8 mouse cellular contexts compared by ENCODE assay signal in the genomic region with DNA sequence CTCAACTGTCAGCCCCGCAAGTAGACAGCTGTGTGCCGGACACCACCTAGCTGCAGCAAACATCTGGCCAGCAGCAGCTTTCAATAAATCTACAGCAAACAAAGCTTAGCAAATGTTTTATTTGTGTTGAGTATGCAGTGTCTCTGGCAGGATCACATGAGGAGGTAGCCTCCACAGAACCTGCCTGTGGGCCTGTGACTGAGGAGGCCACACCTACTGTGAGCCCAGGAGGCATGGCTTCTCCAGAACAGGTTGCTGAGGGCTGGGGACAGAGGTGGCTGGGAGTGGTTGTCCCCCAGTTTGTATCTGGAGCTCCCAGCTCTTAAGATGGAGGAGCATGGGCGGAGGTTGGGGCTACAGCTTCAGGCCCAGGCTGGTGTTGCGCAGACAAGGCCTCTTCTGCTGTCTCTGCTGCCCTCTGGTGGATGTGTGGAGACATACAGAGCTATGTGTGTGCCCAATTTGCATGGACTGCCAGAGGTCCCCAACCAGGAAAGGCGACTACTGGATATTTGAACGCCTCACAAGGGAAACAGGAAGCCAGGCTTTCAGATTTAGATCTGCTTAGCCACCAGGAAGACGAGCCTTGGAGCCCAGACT. TPM values are rescaled to one million over a fixed set of nuclear protein-coding genes. Genes with fewer than 3 reads are reported as not detected.
DNase-seq lines count a peak whose midpoint lies in the region; ATAC-seq and TF ChIP-seq lines count a peak whose summit lies in the region.

No protein-coding gene starts in this region.

- peak; percentile 97 for TF ChIP-seq CTCF in intestine, postnatal 0 days (IDR thresholded peaks at IDR 0.05; ENCODE audit: low read depth)

- no peak overlapping the region for H3K4me3 ChIP-seq in intestine, postnatal 0 days (ENCODE audit: low read depth, low read length)
- no peak overlapping the region for H3K4me3 ChIP-seq in limb, embryonic 11.5 days (ENCODE audit: low read depth, low read length)
- no peak overlapping the region for H3K4me3 ChIP-seq in midbrain, embryonic 14.5 days (replicated peaks; ENCODE audit: low read depth, low read length)

- H3K36me3 ChIP-seq in intestine, postnatal 0 days (ENCODE audit: control insufficient read depth, insufficient read depth) = peaks cover 50% of the 10 kb centered on the region
- H3K36me3 ChIP-seq in limb, embryonic 11.5 days (ENCODE audit: control insufficient read depth, insufficient read depth, low read length) = peaks cover 12% of the 10 kb centered on the region; the same call in 1 of the 2 replicates
- peaks cover 52% of the 10 kb centered on the region for H3K36me3 ChIP-seq in midbrain, embryonic 14.5 days (ENCODE audit: control insufficient read depth, insufficient read depth, low read length)

- no peaks in the 10 kb centered on the region for H3K4me1 ChIP-seq in intestine, postnatal 0 days (replicated peaks; ENCODE audit: control insufficient read depth, insufficient read depth, low read length)
- no peaks in the 10 kb centered on the region for H3K4me1 ChIP-seq in limb, embryonic 11.5 days (ENCODE audit: control insufficient read depth, insufficient read depth, low read length)
- no peaks in the 10 kb centered on the region for H3K4me1 ChIP-seq in midbrain, embryonic 14.5 days (ENCODE audit: control insufficient read depth, insufficient read depth, low read length)

- WGBS in intestine, postnatal 0 days = 28% methylated on average over 7 of the region's 7 CpGs
- WGBS in limb, embryonic 11.5 days = 33% methylated on average over 7 of the region's 7 CpGs
- WGBS in midbrain, embryonic 14.5 days = 34% methylated on average over 7 of the region's 7 CpGs

- no peaks in the 10 kb centered on the region for H3K9me3 ChIP-seq in intestine, postnatal 0 days (ENCODE audit: control insufficient read depth)
- no peaks in the 10 kb centered on the region for H3K9me3 ChIP-seq in limb, embryonic 11.5 days (ENCODE audit: control insufficient read depth, low read length)
- no peaks in the 10 kb centered on the region for H3K9me3 ChIP-seq in midbrain, embryonic 14.5 days (ENCODE audit: control insufficient read depth, low read length)

- H3K9ac ChIP-seq in intestine, postnatal 0 days (ENCODE audit: low read depth, low read length) = no peak overlapping the region
- H3K9ac ChIP-seq in limb, embryonic 11.5 days (ENCODE audit: low read length) = no peak overlapping the region
- no peak overlapping the region for H3K9ac ChIP-seq in midbrain, embryonic 14.5 days (replicated peaks; ENCODE audit: low read length)

- H3K4me2 ChIP-seq in intestine, postnatal 0 days (replicated peaks; ENCODE audit: low read depth) = no peak overlapping the region
- H3K4me2 ChIP-seq in limb, embryonic 11.5 days (ENCODE audit: low read depth, severe bottlenecking) = no peak overlapping the region
- no peak overlapping the region for H3K4me2 ChIP-seq in midbrain, embryonic 14.5 days (ENCODE audit: low read length)

- H3K27ac ChIP-seq in intestine, postnatal 0 days (ENCODE audit: low read depth, low read length) = no peak overlapping the region
- no peak overlapping the region; the same call in 1 of the 2 replicates for H3K27ac ChIP-seq in limb, embryonic 11.5 days (replicated peaks; ENCODE audit: low read depth, low read length)
- H3K27ac ChIP-seq in midbrain, embryonic 14.5 days (replicated peaks; ENCODE audit: low read depth, low read length) = peak overlapping the region; percentile 67

- no peaks in the 10 kb centered on the region for H3K27me3 ChIP-seq in intestine, postnatal 0 days (replicated peaks; ENCODE audit: control insufficient read depth, insufficient read depth, low read length)
- H3K27me3 ChIP-seq in limb, embryonic 11.5 days (ENCODE audit: control insufficient read depth, insufficient read depth, low read length) = no peaks in the 10 kb centered on the region
- H3K27me3 ChIP-seq in midbrain, embryonic 14.5 days (ENCODE audit: control insufficient read depth, insufficient read depth, low read length) = no peaks in the 10 kb centered on the region

- peak; percentile 46 to 55 for DNase-seq in urinary bladder, adult 18-20 months (ENCODE audit: low spot score in 2 of 2)
- DNase-seq in urinary bladder, postnatal 10 days (ENCODE audit: low spot score) = no peak
- peak; percentile 90 for DNase-seq in embryo, embryonic 11 days
- peak; percentile 88 for DNase-seq in limb, embryonic 11.5 days (ENCODE audit: low spot score)
- peak; percentile 93 for DNase-seq in midbrain, embryonic 14.5 days
- DNase-seq in spleen, adult 12 weeks (ENCODE audit: low spot score) = peak; percentile 73

- peak; percentile 96 for ATAC-seq in granulocyte monocyte progenitor cell, adult 5-6 weeks (replicated peaks; ENCODE audit: poor library complexity, severe bottlenecking)
- ATAC-seq in intestine, postnatal 0 days = peak; percentile 76
- ATAC-seq in limb, embryonic 11.5 days (ENCODE audit: insufficient number of reproducible peaks, low FRiP score, low TSS enrichment, low read depth) = 0 out of 2 replicates have a peak, but pooled peaks have one; percentile 56
- ATAC-seq in midbrain, embryonic 14.5 days (ENCODE audit: low FRiP score, low TSS enrichment) = peak; percentile 81; the same call in 1 of the 2 replicates

RNA-seq across cellular contexts. Expression of a gene that starts 5.5 kb away (rescaled TPM):
- total RNA-seq in granulocyte monocyte progenitor cell, adult 5-6 weeks (2014; fragmentation: Nextera tagmentation) = 1.1 and 4.0 TPM in 2 replicates
- not detected in 2 replicates for total RNA-seq in granulocyte monocyte progenitor cell, adult 5-6 weeks (2017)
- polyA plus RNA-seq in intestine, postnatal 0 days (2015; fragmentation: Nextera tagmentation; extraction: Ambion mirVana) = 1.1 and 1.2 TPM in 2 replicates
- 1.8 and 2.8 TPM in 2 replicates for polyA plus RNA-seq in limb, embryonic 11.5 days (2014; fragmentation: Nextera tagmentation; extraction: Ambion mirVana)
- 2.9 and 4.4 TPM in 2 replicates for polyA plus RNA-seq in midbrain, embryonic 14.5 days (2014; fragmentation: Nextera tagmentation; extraction: Ambion mirVana)

RNA-seq across cellular contexts. Expression of a gene that starts 8.1 kb away (rescaled TPM):
- 68.9 and 102 TPM in 2 replicates for total RNA-seq in granulocyte monocyte progenitor cell, adult 5-6 weeks (2014; fragmentation: Nextera tagmentation)
- total RNA-seq in granulocyte monocyte progenitor cell, adult 5-6 weeks (2017) = 73.9 and 74.9 TPM in 2 replicates
- polyA plus RNA-seq in intestine, postnatal 0 days (2015; fragmentation: Nextera tagmentation; extraction: Ambion mirVana) = 135 and 146 TPM in 2 replicates
- polyA plus RNA-seq in limb, embryonic 11.5 days (2014; fragmentation: Nextera tagmentation; extraction: Ambion mirVana) = 202 and 207 TPM in 2 replicates
- polyA plus RNA-seq in midbrain, embryonic 14.5 days (2014; fragmentation: Nextera tagmentation; extraction: Ambion mirVana) = 181 and 186 TPM in 2 replicates

RNA-seq across cellular contexts. Expression of a gene that starts 8.1 kb away (rescaled TPM):
- total RNA-seq in granulocyte monocyte progenitor cell, adult 5-6 weeks (2014; fragmentation: Nextera tagmentation) = 335 and 353 TPM in 2 replicates
- total RNA-seq in granulocyte monocyte progenitor cell, adult 5-6 weeks (2017) = 257 and 296 TPM in 2 replicates
- 139 and 144 TPM in 2 replicates for polyA plus RNA-seq in intestine, postnatal 0 days (2015; fragmentation: Nextera tagmentation; extraction: Ambion mirVana)
- polyA plus RNA-seq in limb, embryonic 11.5 days (2014; fragmentation: Nextera tagmentation; extraction: Ambion mirVana) = 296 and 317 TPM in 2 replicates
- 232 and 238 TPM in 2 replicates for polyA plus RNA-seq in midbrain, embryonic 14.5 days (2014; fragmentation: Nextera tagmentation; extraction: Ambion mirVana)

RNA-seq across cellular contexts. Expression of a gene that starts 10.4 kb away (rescaled TPM):
- 22.0 and 26.0 TPM in 2 replicates for total RNA-seq in granulocyte monocyte progenitor cell, adult 5-6 weeks (2014; fragmentation: Nextera tagmentation)
- 15.0 and 15.7 TPM in 2 replicates for total RNA-seq in granulocyte monocyte progenitor cell, adult 5-6 weeks (2017)
- 15.9 and 17.9 TPM in 2 replicates for polyA plus RNA-seq in intestine, postnatal 0 days (2015; fragmentation: Nextera tagmentation; extraction: Ambion mirVana)
- 26.4 and 35.0 TPM in 2 replicates for polyA plus RNA-seq in limb, embryonic 11.5 days (2014; fragmentation: Nextera tagmentation; extraction: Ambion mirVana)
- polyA plus RNA-seq in midbrain, embryonic 14.5 days (2014; fragmentation: Nextera tagmentation; extraction: Ambion mirVana) = 25.0 and 28.0 TPM in 2 replicates

RNA-seq across cellular contexts. Expression of a gene that starts 15.2 kb away (rescaled TPM):
- 44.7 and 57.5 TPM in 2 replicates for total RNA-seq in granulocyte monocyte progenitor cell, adult 5-6 weeks (2014; fragmentation: Nextera tagmentation)
- total RNA-seq in granulocyte monocyte progenitor cell, adult 5-6 weeks (2017) = 53.4 and 65.8 TPM in 2 replicates
- 29.6 and 32.0 TPM in 2 replicates for polyA plus RNA-seq in intestine, postnatal 0 days (2015; fragmentation: Nextera tagmentation; extraction: Ambion mirVana)
- 40.3 and 48.8 TPM in 2 replicates for polyA plus RNA-seq in limb, embryonic 11.5 days (2014; fragmentation: Nextera tagmentation; extraction: Ambion mirVana)
- 127 and 147 TPM in 2 replicates for polyA plus RNA-seq in midbrain, embryonic 14.5 days (2014; fragmentation: Nextera tagmentation; extraction: Ambion mirVana)
